Mouse (Mus musculus) left cerebral cortex, adult 11 months (tissue): Measurements from ENCODE around the gene Tsga10.

Experiments
- DNase-seq: peaks from one replicate; pipeline ENCODE4 v3.0.0; 2022; ENCODE audit warnings: low spot score

The Tsga10 gene

GRCm38 (mm10) chr1:37866286-37866685 lies at the start of gene Tsga10:
Tsga10 (minus strand) TSS chr1:37866429.
- no peak for DNase-seq

DNA sequence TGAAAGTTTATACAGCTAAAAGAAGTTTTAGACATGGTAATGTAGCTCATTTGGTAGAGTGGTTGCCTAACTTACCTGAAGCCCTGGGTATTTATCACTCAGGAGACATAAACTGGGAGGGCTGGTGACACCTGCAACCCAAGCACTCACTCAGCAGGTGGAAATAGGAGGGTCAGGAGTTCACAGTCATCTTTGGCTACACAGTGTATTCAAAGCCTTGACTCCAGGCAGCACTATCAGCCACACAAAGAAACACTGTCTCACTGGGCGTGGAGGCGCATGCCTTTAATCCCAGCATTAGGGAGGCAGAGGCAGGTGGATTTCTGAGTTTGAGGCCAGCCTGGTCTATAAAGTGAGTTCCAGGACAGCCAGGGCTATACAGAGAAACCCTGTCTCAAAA lies 46.5 kb upstream of the Tsga10 start:
- no peak for DNase-seq

GRCm38 (mm10) chr1:37903178-37903577 lies 36.9 kb upstream of the Tsga10 start:
- DNase-seq, result no peak

GRCm38 (mm10) chr1:37900288-37900687 lies 34.1 kb upstream of the Tsga10 start:
- DNase-seq, result no peak

GRCm38 (mm10) chr1:37899816-37900215 lies 33.6 kb upstream of the Tsga10 start:
- DNase-seq, result no peak

DNA sequence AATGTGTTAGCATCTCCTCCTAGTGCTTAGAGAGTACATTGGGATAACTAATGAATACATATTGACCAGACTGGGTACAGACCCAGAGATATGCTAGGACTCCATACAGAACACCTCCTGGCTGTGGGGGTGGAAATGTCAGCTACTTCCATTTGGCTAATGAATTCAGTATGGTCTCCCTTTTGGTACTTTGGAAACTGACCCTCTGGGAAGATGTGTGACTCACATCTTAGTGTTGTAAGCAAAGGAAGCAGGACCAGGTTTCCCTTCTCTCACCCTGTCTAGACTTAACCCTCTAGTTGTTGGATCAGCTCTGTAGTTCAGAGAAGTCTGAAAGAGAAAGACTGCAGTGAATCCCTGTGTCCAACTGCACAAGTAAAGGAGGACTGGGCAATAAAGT lies 28.4 kb upstream of the Tsga10 start:
- DNase-seq, result no peak

DNA sequence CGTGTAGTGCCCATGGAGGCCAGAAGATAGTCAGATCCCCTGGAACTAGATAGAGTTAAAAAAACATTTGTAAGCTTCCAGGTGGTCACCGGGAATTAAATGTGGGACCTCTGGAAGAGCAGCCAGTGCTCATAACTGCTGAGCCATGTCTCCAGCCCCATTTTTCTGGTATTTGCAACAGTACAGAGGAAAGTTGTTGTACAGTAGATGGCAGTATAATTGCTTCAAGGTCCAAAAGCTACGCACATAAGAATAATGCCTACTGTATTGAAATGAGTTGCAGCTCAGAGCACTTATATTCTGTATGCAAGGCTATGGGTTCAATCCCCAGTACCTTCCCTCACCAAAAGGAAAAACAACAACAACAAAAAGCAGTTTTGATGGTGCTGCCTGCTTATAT lies 25.2 kb upstream of the Tsga10 start:
- DNase-seq, result no peak

- DNase-seq, result peak; percentile 81
These were observed 23.9 kb upstream of the Tsga10 start, which contains the start of the genes Mitd1 and Mrpl30 for GRCm38 (mm10) chr1:37890025-37890652. Mitd1 (minus strand) TSS chr1:37890411. Mrpl30 (plus strand) TSS chr1:37890477.

DNA sequence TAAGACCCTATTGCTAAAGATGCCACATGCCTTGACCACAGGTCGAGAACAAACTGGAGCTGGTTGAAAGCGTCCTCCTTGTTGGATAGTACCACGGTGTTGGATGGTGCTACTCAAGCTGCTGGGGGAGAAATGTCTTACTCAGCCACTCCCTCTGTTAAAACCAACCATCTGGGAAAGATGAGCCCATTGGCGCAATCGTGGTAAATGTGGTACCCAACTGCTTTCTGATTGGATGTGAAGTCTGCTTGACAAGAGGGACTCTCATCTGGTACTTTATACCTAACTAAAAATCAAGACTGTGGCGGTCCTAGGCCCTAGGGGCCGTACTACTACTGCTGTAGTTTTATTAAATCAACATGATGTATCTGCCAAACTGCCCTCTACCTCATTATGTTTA lies 23.0 kb upstream of the Tsga10 start:
- no peak for DNase-seq

DNA sequence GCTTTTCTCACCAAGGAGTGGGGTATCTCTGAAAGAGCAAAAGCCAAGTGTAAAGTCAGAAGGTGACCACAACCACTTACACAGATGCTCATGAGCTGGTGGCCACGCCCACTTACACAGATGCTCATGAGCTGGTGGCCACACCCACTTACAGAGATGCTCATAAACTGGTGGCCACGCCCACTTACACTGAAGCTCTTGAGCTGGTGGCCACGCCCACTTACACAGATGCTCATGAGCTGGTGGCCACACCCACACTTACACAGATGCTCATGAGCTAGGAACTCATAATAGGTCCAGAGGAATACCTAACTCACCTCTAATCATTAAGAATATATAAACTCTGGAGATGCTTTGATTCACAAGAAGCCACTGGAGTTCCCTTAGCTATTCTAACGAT lies 18.2 kb upstream of the Tsga10 start:
- DNase-seq, result no peak

- no peak for DNase-seq
These were observed 17.2 kb upstream of the Tsga10 start for GRCm38 (mm10) chr1:37883411-37883810.

GRCm38 (mm10) chr1:37877736-37878460 lies 11.7 kb upstream of the Tsga10 start:
- DNase-seq, result no peak

DNA sequence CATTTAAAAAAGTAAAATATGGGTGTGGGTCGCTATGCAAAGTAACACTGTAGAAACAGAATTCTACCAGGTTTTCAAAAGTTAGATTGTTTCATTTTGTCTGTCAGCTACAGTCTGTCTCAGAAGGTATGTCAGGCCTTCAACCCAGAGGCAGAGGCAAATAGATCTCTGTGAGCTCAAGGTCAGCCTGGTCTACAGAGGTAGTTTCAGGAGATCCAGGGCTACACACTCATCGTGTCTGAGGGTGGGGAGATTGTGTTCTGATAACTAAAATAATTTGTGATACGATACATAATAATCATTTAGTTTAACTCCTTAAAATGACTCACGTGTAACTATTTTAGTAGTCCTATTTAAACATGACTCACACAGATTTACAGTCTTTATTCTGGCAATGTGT lies 6.9 kb upstream of the Tsga10 start:
- DNase-seq, result no peak

GRCm38 (mm10) chr1:37872131-37873067 lies 6.2 kb upstream of the Tsga10 start:
- DNase-seq, result peak; percentile 78

GRCm38 (mm10) chr1:37871704-37872103 lies 5.5 kb upstream of the Tsga10 start, which contains the start of gene Lipt1:
Lipt1 (plus strand) TSS chr1:37871738.
- peak; percentile 22 for DNase-seq

GRCm38 (mm10) chr1:37869362-37869761 lies 3.1 kb upstream of the Tsga10 start:
- no peak for DNase-seq

DNA sequence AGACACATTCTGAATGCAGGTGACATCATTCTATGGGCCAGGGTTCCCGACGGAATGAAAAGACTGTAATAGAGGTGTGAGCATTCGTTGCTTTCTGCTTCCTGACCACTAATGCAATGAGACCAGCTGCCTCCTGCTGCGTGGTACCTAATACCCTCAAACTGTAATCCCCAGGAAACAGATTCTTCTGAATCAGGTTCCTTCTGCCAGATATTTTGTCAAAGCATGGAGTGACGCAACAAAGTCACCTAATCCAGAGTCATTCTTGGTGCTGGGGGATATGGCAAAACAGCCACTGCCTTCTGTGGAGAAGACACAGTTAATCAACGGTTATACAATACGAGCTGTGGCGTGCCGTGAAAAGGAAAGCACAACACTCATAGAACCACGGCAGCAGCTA lies 2.4 kb upstream of the Tsga10 start:
- DNase-seq, result no peak

DNA sequence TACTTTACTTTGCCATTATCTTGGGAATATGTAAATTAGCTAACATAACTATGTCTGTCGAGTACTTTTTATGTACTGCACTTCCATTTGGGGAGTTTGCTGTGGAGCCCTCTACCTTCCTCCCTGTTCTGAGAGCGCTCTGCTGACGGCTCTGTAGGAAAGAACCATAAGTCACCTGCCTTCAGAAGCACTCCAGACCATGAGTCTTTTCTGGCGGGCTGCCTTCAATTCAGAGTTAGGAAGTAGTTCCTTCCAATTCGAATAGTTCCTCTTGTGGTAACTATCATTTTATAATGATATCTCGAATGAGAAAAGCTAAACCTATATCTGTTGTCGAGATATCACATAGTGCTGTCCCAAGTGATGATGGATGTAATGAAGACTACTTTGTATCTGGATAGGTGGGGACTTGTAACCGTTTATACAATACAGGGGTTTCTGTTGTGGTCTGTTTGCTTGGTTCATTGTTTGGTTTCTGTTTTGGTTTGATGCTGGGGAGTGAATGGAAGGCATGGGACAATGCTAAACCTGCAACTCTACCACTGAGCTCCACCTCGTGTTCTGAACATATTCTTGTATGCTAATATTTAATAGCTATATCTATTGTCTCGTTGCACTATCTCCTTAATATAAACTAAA lies 1.6 kb upstream of the Tsga10 start:
- DNase-seq, result no peak

DNA sequence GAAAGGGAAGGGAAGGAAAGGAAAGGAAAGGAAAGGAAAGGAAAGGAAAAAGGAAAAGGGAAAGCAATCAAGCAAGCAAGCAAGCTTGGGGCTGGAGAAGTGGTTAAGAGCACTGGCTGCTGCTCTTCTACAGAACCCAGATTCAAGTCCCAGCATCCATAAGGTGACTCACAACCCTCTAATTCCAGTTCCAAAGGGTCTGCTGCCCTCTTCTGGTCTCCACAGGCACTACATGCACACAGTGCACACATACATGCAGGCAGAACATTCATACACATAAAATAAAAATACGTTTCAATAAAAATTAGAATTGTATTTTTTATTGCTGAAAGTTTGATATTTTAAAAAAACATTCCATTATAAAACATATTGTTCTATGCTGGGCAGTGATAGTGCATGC lies 827 bp upstream of the Tsga10 start:
- no peak for DNase-seq

- no peak for DNase-seq
These were observed 621 bp downstream of the Tsga10 start for GRCm38 (mm10) chr1:37865401-37866215.
